Mouse (Mus musculus) layer of hippocampus, adult 18-20 months (tissue): ENCODE measurements at regions not wholly inside any gene's neighbourhood (a gene's known extent, or its start where the extent isn't known, plus 50 kb on each side); places are given as distances from the start of the nearest gene placed in this dataset.

Experiments used
- DNase-seq, 2 experiments: peaks; one replicate each; pipeline ENCODE4 v3.0.0; 2022; ENCODE audit warnings: low spot score in 2 of 2

GRCm38 (mm10) chrX:82741478-82741877 is 207.2 kb upstream of the Dmd start:
- no peak for DNase-seq

GRCm38 (mm10) chrX:82764204-82764603 is 184.5 kb upstream of the Dmd start:
- no peak for DNase-seq

- no peak for DNase-seq
Measured at GRCm38 (mm10) chrX:82809171-82809570, 139.5 kb upstream of the Dmd start.

- peak; percentile 21 to 42 for DNase-seq
Measured at GRCm38 (mm10) chrX:82814618-82815017, 134.1 kb upstream of the Dmd start.

GRCm38 (mm10) chrX:82817045-82817444 is 131.6 kb upstream of the Dmd start:
- DNase-seq: peak in 1 of 2 experiments; percentile 54

GRCm38 (mm10) chrX:82823606-82824005 is 125.1 kb upstream of the Dmd start:
- DNase-seq: no peak

GRCm38 (mm10) chrX:82866116-82866515 is 82.6 kb upstream of the Dmd start:
- no peak for DNase-seq
